Mouse (Mus musculus) CD4-positive naive resting alpha-beta T cell, adult 76 days (primary cell): ENCODE measurements around the gene Gm10354. TPM values are rescaled to one million over a fixed set of nuclear protein-coding genes. Genes with fewer than 3 reads are reported as not detected.

Experiments
- total RNA-seq: library from RNA; stranded (reverse); gene quantifications from one replicate; pipeline ENCODE4 v1.2.4, GENCODE M21; 2023

Gm10354 gene
- total RNA-seq: not detected

GRCm38 (mm10) chr5:14978835-14979234, at the start of gene Gm10354:
TSS of gene Gm10354 (minus strand) at chr5:14978935.

GRCm38 (mm10) chr5:14938329-14938728, 40.4 kb downstream of the Gm10354 start, which contains the start of gene Speer4e:
TSS of gene Speer4e (minus strand) at chr5:14938429.

Other genes with a start within 250 kb of the Gm10354 start
- not detected for gene Gm9758, start 64.0 kb downstream of the Gm10354 start, total RNA-seq
- gene Speer4e, start 40.5 kb downstream of the Gm10354 start, total RNA-seq: not detected
- not detected for gene Gm17019, start 54.1 kb upstream of the Gm10354 start, total RNA-seq